Mouse (Mus musculus): ENCODE results near the gene Thyn1.

DNA sequence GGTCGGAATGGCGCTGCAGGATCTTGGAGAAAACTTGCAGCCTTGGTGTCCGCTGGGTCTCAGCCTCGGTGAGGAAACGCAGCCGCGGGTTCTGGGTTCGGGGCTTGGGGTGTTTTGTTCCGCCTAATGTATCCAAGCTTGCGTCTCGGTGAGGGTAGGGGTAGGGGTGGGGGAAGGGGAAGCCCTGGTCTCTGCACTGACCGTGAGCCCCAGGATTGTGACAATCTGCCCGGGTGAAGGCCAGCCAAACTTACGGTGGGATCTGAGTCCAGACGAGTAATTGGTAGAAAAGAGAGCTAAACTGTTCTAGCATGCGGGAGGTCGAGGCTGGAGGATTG lies 31.2 kb downstream of the Thyn1 start:
- TF ChIP-seq POLR2A (IDR thresholded peaks at IDR 0.05; ENCODE audit: low read depth, low read length) (no peak), CTCF (IDR thresholded peaks at IDR 0.05; ENCODE audit: extremely low read depth, insufficient read depth, insufficient read length, insufficient replicate concordance) (no peak)

All from spleen, adult 2 months (tissue).